Mouse (Mus musculus): ENCODE results near the gene Plekha7.

Gene Plekha7

DNA sequence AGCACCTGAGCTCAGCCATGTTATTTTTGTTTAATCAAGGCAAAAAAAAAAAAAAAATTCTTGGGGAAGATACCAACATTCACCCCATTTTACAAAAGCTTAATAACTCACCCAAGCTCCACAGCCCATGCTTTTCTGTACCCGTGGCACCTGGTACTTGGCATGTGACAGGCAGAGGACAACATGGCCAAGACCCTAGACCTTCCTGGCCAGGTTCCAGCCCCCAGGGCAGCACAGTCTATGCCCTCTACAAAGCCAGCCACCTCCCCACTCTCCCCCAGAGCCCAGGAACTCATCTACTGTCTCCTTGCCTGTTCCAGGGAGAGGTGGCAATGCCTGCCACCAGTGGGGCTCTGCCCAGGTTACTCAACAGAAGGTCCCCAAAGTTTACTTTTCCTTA is 17.6 kb downstream of the Plekha7 start:
- no peak for DNase-seq (ENCODE audit: extremely low read depth, insufficient read length, low spot score)

DNA sequence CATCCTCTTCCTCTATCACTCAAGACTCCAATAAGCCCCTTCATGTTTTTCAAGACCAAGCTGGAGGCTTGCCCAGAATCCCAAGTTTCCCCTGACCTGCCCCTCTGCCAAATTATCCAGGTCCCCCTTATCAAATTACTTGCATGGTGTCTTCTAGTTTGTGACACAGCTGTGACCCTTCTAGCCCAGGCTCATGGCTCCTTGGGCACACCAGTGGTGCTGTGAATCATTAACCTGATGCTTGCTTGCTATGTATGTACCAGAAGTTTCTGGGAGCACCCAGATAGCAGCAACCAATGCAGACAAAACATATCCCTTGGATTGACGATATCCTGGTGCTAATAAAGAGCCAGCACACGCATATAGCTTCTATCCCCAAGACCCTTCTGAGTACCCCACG is 19.2 kb downstream of the Plekha7 start:
- no peak for DNase-seq (ENCODE audit: extremely low read depth, insufficient read length, low spot score)

DNA sequence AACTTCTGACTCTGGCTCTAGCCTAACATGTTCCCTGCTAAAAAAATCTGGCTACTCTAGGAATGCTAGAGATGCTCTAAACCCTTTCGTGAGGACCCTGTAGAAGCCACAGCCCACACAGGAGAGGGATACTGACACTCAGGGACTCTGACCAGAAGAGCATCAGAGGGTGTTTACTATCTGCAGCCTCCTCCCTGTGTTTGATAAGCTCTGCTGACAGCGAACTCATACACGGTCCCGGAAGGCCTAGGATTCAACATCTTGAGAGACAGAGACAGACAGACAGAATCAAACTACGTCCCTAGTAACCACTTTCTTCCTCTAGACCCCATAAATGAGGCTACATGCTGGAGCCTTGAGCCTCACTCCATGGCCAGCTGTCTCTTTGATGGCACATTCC is 20.2 kb downstream of the Plekha7 start:
- DNase-seq (ENCODE audit: extremely low read depth, insufficient read length, low spot score), result no peak

DNA sequence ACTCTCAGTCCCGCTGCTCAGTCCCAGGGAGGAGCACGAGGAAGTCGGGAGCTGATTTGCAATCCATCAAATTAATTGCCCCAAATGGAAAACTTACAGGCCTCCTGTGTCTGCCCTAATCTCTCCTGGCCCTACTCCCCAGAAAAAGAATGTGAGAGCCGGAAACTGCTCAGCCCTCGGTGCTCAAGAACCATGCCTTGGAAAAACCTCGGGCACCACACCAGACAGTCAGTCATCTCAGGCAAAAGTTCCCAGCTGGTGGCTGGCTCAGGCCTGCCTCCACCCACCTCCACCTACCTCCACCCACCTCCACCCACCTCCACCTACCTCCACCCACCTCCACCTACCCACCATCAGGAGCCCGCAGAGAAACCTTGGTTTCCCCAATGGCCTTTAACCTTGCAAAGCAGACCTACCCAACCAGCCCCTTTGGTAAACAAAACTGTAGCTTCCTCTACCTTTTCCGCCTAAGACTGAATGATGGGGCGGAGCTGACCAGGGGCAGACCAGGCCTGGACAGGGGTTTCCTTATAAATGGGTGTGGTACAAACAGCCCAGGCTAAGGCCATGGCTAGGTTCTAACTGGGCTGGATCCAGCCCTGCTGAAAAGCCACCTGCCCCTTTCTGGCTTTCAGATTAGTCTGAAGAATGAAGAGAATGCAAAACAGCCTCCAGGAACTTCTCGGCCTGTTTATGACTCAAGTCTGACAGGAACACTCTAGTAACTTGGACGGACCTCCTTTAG is 21.4 kb downstream of the Plekha7 start:
- DNase-seq (ENCODE audit: extremely low read depth, insufficient read length, low spot score), result peak; percentile 73

DNA sequence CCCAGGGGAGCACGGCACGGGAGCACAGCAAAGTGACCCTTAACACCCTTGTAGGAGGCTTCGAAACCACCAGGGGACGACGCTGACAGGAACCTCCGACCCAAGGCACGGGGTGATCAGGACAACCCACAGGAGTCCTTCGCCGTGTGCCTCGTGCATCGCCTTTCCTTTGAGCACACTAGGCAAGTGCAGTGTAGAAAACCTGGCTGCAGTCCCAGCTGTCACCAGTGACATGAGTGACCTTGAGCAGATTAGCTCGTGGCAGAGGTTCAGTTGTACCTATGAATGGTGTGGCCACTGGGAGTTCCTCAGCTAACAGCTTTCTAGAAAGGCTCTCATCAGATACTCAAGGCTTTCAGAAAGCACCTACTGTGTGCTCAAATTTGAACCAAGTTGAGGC is 22.0 kb downstream of the Plekha7 start:
- DNase-seq (ENCODE audit: extremely low read depth, insufficient read length, low spot score), result no peak

DNA sequence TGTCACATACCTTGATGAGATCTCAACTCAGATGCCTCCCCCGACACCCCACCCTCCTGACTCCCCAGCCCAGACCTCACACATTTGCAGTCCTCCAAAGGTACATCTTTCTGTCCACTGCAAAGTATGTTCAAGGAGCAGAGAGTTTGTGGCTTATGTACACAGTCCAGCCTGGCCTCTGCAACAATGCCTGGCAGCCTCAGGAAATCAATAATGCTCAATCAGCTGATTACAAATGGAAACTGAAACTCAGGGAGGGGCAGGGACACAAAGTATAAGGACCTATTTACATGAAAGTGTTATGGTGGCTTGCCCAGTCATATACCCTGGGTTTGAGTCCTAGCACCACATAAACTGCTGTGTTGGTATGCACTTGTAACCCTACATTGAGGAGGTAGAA is 23.0 kb downstream of the Plekha7 start:
- DNase-seq (ENCODE audit: extremely low read depth, insufficient read length, low spot score), result no peak

DNA sequence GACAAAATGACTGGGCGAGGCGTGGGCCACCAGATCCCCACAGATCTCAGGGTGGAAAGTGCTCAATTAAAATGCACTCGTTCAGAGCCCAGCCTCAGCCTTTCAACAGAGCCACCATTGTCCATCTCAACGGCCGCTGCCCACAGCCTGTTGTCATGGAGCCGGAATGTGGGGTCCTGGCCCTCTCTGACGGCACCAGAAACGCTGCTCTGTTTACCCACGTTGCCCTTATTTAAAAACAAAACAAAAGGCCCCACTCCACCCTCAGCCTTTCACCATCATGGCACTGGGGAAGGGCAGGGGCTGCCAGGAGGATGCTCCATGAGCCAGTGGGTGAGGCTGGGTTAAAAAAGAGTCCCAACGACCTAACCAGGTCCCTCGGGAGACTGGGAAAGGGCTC is 25.4 kb downstream of the Plekha7 start:
- peak; percentile 82 for DNase-seq (ENCODE audit: extremely low read depth, insufficient read length, low spot score)

DNA sequence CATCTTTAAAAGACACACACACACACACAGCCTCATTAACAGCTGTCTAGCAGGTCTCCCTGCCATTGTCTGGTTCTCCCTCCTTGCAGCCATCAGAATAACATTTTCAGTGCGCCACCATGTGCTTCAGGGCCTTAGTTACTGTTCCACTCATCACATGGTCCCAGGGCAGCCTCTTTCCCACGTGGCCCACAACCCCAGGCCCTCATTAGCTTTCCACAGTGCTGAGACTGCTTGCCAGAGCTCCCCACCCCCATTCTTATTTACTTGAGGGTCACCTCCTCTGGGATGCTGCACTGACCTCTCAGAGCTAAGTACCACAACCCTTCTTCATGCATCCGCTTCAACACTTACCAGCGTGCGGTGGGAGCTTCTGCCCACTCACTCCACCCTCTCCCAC is 28.1 kb downstream of the Plekha7 start:
- DNase-seq (ENCODE audit: extremely low read depth, insufficient read length, low spot score), result no peak

DNA sequence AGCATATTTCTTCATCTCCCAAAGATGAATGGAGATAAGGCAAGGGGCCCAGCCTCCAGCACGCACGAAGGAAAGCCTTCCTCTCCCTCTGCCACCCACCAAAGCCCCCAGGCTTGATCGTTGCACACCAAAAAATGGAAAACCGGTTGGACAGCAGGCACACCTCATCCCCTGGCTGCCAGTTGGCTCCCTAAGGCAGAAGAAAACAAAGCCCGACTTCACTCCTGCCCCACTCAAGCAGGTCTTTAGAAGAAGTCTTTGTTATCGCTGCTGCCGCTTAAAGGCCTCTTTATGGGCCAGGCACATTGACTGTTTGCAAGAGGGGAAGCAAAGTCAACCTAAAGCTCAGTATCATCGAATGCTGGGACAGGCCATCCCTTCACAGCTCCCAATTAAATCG is 29.9 kb downstream of the Plekha7 start:
- no peak for DNase-seq (ENCODE audit: extremely low read depth, insufficient read length, low spot score)

DNA sequence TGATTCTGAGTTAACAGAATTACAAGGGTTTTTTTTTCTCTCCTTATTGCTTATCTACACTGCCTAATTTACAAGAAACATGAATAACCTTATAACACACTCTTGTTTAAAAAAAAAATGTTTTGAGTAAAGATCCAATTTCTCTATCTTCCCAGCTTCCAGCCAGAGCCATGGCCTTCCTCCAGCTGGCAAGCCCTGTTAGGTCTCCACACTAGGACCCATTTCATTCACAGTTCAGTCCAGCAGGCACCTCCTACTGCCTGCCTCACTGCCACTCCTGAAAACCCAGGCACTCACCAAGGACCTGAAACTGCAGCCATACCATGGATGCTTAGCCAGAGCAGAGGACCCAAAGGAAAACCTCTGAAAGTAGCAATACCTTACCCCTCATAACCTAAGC is 31.9 kb downstream of the Plekha7 start:
- DNase-seq (ENCODE audit: extremely low read depth, insufficient read length, low spot score), result no peak

DNA sequence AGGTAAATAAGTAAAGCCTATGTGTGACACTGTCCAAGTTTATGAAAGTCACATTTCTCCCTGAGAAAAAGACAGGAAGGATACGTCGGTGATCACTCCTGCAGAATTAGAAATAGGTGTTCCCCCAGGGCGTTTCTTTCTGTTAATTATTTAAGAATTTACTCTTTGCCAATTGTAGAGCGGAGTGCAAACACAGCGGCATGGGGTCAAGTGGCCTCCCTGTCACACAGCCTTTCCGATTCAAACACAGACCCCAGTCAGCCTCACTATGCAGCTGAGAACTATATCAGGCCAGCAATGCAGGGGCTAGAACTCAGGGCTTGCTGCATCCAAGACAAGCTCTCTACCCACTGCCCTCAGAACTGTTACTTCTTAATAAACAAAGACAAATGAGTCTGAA is 35.1 kb downstream of the Plekha7 start:
- DNase-seq (ENCODE audit: extremely low read depth, insufficient read length, low spot score), result no peak

DNA sequence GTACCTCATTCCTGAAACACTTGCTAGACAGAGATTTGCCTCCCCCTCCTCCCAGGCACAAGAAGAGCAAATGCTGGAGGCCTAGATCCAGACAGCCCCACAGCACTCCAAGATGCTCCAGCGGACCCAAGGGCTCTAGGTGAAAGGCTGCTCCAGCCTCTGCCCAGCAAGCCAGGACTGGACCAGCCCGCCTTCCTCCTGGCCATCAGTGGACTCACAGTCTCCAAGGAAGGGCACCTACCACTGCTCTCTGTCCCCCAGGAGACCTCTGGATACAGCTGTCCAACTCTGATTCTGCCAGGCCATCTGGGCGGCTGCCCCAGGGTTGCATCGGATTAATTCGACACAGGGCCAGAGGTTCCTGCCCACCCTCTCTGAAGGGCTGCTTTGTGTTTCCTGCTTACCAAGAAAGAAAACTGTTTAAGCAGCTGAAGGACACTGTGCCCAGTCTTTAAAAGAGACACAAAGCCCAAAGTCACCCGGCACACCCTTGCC is 38.6 kb downstream of the Plekha7 start:
- DNase-seq (ENCODE audit: extremely low read depth, insufficient read length, low spot score), result no peak

DNA sequence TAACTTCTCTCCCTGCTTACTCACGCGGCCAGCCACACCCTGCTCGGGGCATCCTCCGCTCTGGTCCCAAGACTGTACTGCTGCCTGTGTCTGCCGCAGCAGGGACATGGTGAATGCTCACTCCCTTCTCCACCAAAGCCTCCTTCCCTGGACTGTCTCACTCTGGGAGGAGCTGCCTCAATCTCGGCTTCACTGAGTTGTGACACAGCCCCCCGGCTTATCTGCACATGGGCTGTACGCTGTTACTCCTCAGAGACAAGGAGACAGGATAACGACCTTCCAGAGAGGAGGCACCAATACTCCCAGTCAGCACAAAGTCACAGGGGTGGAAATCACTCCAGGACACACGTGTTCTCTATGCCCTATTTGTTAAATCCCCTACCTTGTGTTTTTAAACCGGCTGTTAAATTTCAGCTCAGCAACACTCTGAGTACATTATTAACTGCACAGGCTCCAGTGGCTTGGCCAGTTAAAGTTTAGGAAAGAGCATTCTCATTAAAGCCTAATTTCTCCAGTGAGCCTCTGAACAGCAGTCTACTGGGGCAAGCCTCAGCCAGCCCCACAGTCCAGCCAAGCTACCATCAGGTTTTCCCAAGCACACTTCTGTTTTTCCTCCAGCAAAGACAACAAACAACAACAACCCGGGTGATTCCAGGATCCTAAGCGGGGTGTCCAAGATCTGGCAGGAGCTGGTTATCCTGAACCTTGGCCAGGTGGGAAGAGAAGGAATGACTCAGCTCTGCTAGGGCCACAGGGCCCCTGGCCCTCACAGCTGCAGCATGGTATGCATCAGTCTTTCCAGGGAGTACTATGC is 39.9 kb downstream of the Plekha7 start:
- no peak for DNase-seq (ENCODE audit: extremely low read depth, insufficient read length, low spot score)

DNA sequence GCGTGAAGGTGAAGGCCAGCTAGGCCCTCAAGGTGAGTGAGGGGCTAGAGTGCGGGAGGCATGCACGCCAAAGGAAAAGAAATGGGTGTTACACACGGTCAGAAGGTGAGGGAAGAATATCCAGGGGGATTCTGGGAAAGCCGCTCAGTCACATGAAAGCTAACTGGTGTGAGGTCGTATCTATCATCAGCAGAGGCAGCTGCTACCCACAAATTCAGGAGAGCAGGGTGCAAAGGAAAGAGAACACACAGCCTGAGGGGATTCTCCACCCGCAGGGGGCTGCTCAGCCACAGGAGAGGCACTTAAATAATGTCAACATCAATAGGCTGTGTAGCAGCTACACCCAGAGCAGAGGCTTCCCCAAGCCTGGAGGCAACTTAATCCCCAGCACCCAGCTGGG is 44.9 kb downstream of the Plekha7 start:
- no peak for DNase-seq (ENCODE audit: extremely low read depth, insufficient read length, low spot score)

DNA sequence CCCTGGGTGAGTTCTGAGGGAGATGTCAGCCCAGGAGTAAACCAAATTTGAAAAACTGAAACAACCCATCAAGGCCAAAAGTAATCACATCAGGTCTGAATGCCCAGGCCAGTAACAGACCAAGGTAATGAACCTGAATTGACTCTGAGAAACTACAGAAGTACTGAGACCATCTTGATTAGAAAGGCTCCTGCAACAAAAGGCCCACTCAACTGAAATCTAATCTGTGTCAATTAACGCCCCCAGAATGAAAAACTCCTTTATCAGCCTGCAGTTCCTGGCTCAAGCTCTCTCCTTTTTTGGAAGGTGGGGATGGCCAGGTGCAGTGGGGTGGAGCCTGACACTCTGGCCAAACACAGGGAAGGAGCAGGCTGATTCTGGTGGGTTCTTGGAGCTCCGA is 45.7 kb downstream of the Plekha7 start:
- no peak for DNase-seq (ENCODE audit: extremely low read depth, insufficient read length, low spot score)

DNA sequence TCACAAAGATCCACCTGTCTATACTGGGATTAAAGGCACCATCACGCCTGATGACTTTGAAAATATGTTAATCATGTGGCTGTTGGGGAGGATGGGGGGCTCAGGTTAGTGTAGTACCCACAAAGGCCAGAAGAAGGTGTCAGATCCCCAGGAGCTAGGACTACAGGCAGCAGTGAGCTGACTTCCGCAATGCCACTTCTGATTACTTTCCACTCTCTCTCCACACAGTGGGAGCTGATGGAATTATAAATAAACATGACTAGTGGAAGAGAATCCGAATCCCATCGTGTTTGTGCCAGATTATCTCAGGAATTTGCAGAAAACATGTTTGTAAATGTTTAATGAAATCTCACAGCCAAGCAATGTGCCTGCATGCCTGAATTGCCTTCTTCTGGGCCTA is 46.1 kb downstream of the Plekha7 start:
- no peak for DNase-seq (ENCODE audit: extremely low read depth, insufficient read length, low spot score)

DNA sequence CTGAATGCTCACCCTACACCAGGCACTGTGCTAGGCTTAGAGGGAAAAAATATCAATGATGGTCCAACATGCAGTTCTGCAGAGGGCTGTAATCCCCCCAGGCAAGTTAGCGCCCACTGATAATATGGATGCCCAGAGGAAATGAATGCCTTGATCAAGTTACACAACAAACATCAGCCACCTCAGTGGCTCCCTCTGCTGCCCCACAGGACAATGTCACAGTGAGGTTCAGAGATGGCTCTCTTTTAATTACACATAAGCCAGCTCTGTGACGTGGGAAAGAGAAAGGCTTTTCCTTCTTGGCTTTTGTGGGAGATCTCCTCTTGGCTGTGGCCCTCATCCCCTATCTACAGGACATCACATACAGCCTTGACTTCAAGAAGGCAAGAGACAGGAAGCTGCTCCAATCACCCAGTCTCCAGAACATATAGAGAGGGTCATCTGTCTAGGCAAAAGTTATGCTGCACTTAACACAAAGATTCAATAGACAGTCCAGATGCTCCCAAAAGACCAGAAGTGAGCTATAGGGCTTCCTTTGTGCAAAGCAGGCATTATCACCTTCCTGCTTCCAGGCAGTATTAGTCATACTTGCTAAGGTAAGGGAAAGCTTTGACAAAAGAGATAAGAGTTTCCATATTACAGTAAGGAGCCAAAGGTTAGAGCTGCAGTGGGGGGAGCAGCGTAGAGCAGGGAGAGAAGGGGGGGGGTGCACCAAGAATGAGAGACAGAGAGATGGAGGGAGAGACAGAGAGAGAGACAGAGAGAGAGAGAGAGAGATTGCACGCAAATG is 47.2 kb downstream of the Plekha7 start:
- no peak for DNase-seq (ENCODE audit: extremely low read depth, insufficient read length, low spot score)

DNA sequence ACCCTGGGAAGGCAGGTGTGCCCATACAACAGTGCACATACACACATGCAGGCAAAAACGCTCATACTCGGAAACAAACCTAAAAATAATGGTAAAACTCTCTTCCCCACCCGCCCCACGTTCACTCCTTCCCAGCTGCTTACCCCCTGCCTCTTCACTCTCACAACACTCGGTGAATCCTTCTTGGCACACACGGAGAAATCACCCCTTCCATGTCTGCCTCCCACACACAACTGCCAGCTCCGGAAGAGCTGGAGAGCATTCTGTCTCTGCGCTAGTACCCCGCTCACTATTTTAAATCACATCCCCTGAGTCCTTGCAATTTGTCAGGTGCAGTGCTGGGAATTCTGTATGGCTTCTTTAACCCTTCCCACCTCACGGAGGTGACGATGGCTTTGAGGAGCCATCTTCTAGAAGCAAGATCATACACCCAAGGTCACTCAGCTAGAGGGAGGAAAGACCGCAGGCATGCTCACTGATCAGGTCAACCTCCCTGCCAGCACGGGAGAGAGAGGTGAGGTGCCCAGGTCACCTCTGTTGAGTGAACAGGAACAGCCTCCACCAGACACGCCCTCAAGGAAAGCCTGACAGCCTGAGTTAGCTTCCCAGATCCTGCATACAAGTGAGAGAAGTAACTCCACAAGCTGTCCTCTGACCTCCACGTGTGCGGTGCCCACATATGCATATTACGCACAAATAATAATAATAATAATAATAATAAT is 49.6 kb downstream of the Plekha7 start:
- DNase-seq (ENCODE audit: extremely low read depth, insufficient read length, low spot score), result no peak

DNA sequence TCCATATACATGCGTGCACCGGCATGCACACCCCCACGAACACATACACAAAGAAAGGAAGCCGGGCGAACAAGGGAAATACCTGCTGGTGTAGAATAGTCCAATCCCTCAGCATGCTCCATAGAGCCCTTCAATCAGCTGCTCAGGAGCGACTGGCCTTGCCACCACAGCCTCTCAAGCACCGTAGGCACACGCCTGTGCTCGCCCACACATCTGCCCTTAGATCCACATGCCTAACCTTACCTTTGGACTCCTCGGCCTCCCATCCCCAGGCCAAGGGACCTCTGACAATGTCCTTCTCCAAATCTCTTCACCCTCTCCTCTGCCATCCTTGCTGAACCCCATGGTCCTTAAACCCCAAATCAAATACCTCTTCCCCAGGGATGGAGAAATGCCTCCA is 50.2 kb downstream of the Plekha7 start:
- no peak for DNase-seq (ENCODE audit: extremely low read depth, insufficient read length, low spot score)

DNA sequence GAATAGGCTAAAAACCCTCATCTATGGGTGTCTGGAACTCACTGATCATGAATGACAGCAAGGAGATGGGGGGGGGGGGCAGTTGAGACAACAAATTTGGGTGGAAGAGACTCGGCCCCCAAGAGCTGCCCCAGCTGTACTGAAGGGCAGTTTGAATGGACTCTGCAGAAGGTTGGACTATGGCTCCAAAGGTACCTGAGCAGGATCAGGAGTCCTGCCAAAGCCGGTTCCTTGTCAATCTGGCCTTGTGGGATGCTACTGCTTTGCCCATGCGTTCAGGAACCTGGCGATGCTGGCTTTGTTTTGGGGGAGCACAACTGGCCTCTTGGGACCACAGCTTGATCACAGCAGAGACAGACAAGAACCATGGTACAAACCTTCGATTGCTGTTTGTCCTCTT is 52.5 kb downstream of the Plekha7 start:
- no peak for DNase-seq (ENCODE audit: extremely low read depth, insufficient read length, low spot score)

DNA sequence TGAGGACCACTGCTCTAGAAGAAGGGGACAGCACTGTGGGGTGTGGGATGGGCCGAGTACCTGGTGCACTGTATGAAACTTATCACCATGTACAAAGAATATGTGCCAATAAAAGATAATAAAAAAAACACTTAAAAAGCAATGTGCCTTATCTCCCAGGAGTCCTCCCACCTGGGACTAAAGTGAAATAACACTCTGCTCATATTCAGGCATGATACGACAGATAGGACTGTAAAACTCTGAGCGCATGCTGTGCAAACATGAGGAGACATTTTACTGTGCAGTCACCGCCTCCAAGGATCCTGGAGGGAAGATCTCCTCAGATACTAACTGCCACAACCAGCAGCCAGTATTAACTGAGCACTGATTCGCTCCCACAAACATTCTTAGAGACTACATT is 53.5 kb downstream of the Plekha7 start:
- DNase-seq (ENCODE audit: extremely low read depth, insufficient read length, low spot score), result no peak
